Mouse (Mus musculus) liver, embryonic 11.5 days (tissue): ENCODE results near the gene Cfap126. TPM values are rescaled to one million over a fixed set of nuclear protein-coding genes. Genes with fewer than 3 reads are reported as not detected.
"Not testable (repeated sequence)": the region's sequence is repeated elsewhere in the genome, so short reads cannot be mapped to it uniquely, and the experiment has no call there.

Source experiments
- ATAC-seq: fragments of 200-750 bp; cut with Nextera tagmentation; replicated peaks from 2 replicates; pipeline ENCODE4 v1.8.0; 2017; ENCODE audit warnings: moderate number of reproducible peaks, mild to moderate bottlenecking, moderate TSS enrichment, moderate library complexity; ENCODE audit not compliant: low FRiP score
- DNase-seq: peaks from one replicate; pipeline ENCODE4 v3.0.0-alpha.2; 2017; ENCODE audit warnings: low spot score
- H3K27ac ChIP-seq: fragments of 300-500 bp; sonication (generic); 2 replicates; pipeline ENCODE4 v1.5.1; 2014; ENCODE audit warnings: mild to moderate bottlenecking, low read depth, low read length, control low read depth
- H3K27me3 ChIP-seq: fragments of 300-500 bp; sonication (generic); replicated peaks from 2 replicates; pipeline ENCODE4 v1.6.1; 2014; ENCODE audit warnings: low read length, mixed read lengths; ENCODE audit not compliant: control insufficient read depth, insufficient read depth
- H3K36me3 ChIP-seq: fragments of 300-500 bp; sonication (generic); 2 replicates; pipeline ENCODE4 v1.6.1; 2014; ENCODE audit warnings: mild to moderate bottlenecking, low read length, moderate library complexity, mixed read lengths; ENCODE audit not compliant: control insufficient read depth, insufficient read depth
- H3K4me1 ChIP-seq: fragments of 300-500 bp; sonication (generic); replicated peaks from 2 replicates; pipeline ENCODE4 v1.6.1; 2014; ENCODE audit warnings: low read length, mixed read lengths; ENCODE audit not compliant: control insufficient read depth, insufficient read depth
- H3K4me2 ChIP-seq: fragments of 300-500 bp; sonication (generic); 2 replicates; pipeline ENCODE4 v1.6.1; 2014; ENCODE audit warnings: mild to moderate bottlenecking, control low read depth, moderate library complexity
- H3K4me3 ChIP-seq: fragments of 300-500 bp; sonication (generic); 2 replicates; pipeline ENCODE4 v1.5.1; 2014; ENCODE audit warnings: low read depth, low read length, control low read depth
- H3K9ac ChIP-seq: fragments of 300-500 bp; sonication (generic); 2 replicates; pipeline ENCODE4 v1.6.1; 2014; ENCODE audit warnings: low read depth, low read length, control low read depth
- H3K9me3 ChIP-seq: fragments of 300-500 bp; sonication (generic); 2 replicates; pipeline ENCODE4 v1.6.1; 2016; ENCODE audit warnings: low read length, inconsistent platforms, mixed read lengths; ENCODE audit not compliant: control insufficient read depth
- WGBS: fragments of 180-500 bp; shearing (Covaris S2); extraction: QIAGEN DNeasy Blood & Tissue Kit; methylation state at CpG from one replicate; pipeline ENCODE4 v1.1.7; 2014; 5-methylcytosine and 5-hydroxymethylcytosine counted together
- polyA plus RNA-seq: library from polyadenylated mRNA; unstranded; fragments of >200 nt; fragmentation: Nextera tagmentation; extraction: Ambion mirVana; gene quantifications from 2 replicates; pipeline ENCODE4 v1.2.1, GENCODE M21; 2014

Cfap126 gene
- 1.4 and 2.2 TPM in 2 replicates for polyA plus RNA-seq

- peaks cover 22% of the 10 kb centered on the region for H3K4me1 ChIP-seq
- H3K4me3 ChIP-seq = peak within 1 kb of the TSS; percentile 59
- ATAC-seq (peak; percentile 30), DNase-seq (peak; percentile 78)
- H3K9ac ChIP-seq = peak within 1 kb of the TSS; percentile 79
- H3K27me3 ChIP-seq = no peaks in the 10 kb centered on the region
- no peaks in the 10 kb centered on the region for H3K36me3 ChIP-seq
- under 1% methylated on average over 24 of the region's 24 CpGs for WGBS
- no peaks in the 10 kb centered on the region for H3K9me3 ChIP-seq
- H3K4me2 ChIP-seq = peak within 1 kb of the TSS; percentile 83
- peak within 1 kb of the TSS; percentile 68 for H3K27ac ChIP-seq
These were observed at the start of gene Cfap126 for GRCm38 (mm10) chr1:171113873-171114299. Cfap126 (plus strand) TSS chr1:171113918.

DNA sequence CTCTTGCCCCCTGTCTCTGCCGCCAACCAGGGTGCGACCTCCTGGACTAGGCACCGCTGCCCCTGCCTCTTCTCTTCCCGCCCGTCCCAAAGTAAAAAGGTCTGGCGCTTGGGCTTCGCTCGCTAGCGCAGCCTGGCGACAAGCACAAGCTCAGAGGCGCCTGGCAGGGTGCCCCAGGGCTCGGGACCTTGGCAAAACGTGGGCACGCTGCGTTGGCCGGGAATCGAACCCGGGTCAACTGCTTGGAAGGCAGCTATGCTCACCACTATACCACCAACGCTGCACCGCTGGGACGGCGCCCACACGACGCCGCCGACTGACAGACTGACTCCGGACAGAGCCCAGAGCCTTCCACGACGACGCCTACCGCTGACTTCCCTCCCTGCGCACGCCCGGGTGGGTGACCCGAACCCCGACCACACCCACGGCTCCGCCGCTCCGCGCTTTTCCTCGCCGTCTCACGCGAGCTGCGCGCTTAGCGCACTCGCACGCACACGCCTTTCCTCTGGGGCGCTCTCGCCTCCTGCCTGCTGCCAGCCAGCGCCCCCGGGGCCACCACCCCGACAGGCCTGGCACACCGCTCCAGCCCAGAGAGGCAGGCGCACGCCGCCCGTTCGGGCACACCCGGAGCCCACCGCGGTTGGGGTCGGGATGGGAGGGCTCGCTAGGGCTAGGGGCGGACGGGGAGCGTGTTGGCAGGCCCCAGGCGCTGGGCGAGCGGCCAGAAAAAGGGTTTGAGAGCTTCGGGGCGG is 49.1 kb upstream of the Cfap126 start, which contains the start of gene Fcgr3:
Fcgr3 (minus strand) TSS at position 445 of the 752 bp plus-strand sequence.
- H3K27ac ChIP-seq = not testable (repeated sequence)
- peak within 1 kb of the TSS; percentile 30; the same call in 1 of the 2 replicates for H3K9ac ChIP-seq
- peak; percentile 73 for ATAC-seq

GRCm38 (mm10) chr1:171065243-171065587 is 48.5 kb upstream of the Cfap126 start:
- Histone ChIP-seq H3K4me3 (peak overlapping the region; percentile 50), H3K4me2 (peak overlapping the region; percentile 61), H3K27me3 (peaks cover 24% of the 10 kb centered on the region)
- H3K9ac ChIP-seq, H3K36me3 ChIP-seq, H3K4me1 ChIP-seq, H3K9me3 ChIP-seq, H3K27ac ChIP-seq, DNase-seq: not testable (repeated sequence)
- ATAC-seq = peak; percentile 66
- under 1% methylated on average over 15 of the region's 35 CpGs for WGBS

More for the DNA sequence above, 49.1 kb upstream of the Cfap126 start, which contains the start of gene Fcgr3:
- WGBS = 2% methylated on average over 38 of the region's 75 CpGs
- Histone ChIP-seq H3K4me3 (peak within 1 kb of the TSS; percentile 50), H3K27me3 (peaks cover 20% of the 10 kb centered on the region), H3K4me2 (peak within 1 kb of the TSS; percentile 63)
- H3K36me3 ChIP-seq, H3K4me1 ChIP-seq, H3K9me3 ChIP-seq: not testable (repeated sequence)
- DNase-seq = peak; percentile 99

- not testable (repeated sequence) for H3K9ac ChIP-seq, H3K4me1 ChIP-seq, H3K9me3 ChIP-seq, DNase-seq, H3K27ac ChIP-seq, H3K36me3 ChIP-seq
- Histone ChIP-seq H3K27me3 (peaks cover 25% of the 10 kb centered on the region), H3K4me2 (peak overlapping the region; percentile 62), H3K4me3 (peak overlapping the region; percentile 42)
- ATAC-seq = peak; percentile 13
- 4% methylated on average over 26 of the region's 45 CpGs for WGBS
These were observed 48.0 kb upstream of the Cfap126 start for GRCm38 (mm10) chr1:171065768-171066167.

- H3K9me3 ChIP-seq, H3K4me2 ChIP-seq, H3K4me3 ChIP-seq, H3K9ac ChIP-seq, H3K4me1 ChIP-seq, H3K36me3 ChIP-seq, H3K27ac ChIP-seq, DNase-seq: not testable (repeated sequence)
- peak; percentile 67 for ATAC-seq
- H3K27me3 ChIP-seq = peaks cover 32% of the 10 kb centered on the region
- WGBS = 33% methylated on average over 2 of the region's 10 CpGs
These were observed 47.1 kb upstream of the Cfap126 start for GRCm38 (mm10) chr1:171066583-171066982.

GRCm38 (mm10) chr1:171067928-171068327 is 45.8 kb upstream of the Cfap126 start:
- H3K36me3 ChIP-seq, H3K9me3 ChIP-seq, H3K4me1 ChIP-seq, H3K4me2 ChIP-seq, H3K4me3 ChIP-seq, ATAC-seq, H3K27ac ChIP-seq, H3K9ac ChIP-seq: not testable (repeated sequence)
- H3K27me3 ChIP-seq = peaks cover 32% of the 10 kb centered on the region
- peak; percentile 61 for DNase-seq
- 39% methylated on average over 5 of the region's 5 CpGs for WGBS

DNA sequence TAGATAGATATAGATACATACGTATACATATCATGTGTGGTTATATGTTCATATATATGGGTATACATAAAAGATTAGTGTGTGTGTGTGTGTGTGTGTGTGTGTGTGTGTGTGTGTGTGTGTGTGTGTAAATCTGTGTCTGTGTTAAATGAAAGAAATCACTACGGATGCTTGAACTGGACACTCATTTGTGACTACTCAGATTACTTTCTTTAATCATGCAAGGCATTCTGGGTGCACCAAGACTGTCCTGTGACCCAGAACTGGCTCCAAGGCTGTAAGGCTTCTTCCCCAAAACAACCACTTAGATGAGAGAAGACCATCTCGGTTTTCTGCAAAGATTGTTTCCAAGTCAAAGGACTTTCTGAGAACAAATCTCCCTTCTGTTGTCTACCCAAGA is 44.2 kb upstream of the Cfap126 start:
- not testable (repeated sequence) for H3K9me3 ChIP-seq, H3K4me3 ChIP-seq, H3K27ac ChIP-seq, H3K4me1 ChIP-seq, H3K36me3 ChIP-seq, ATAC-seq, H3K4me2 ChIP-seq, H3K9ac ChIP-seq
- peak; percentile 51 for DNase-seq
- 60% methylated on average over 3 of the region's 3 CpGs for WGBS
- H3K27me3 ChIP-seq = peaks cover 25% of the 10 kb centered on the region

DNA sequence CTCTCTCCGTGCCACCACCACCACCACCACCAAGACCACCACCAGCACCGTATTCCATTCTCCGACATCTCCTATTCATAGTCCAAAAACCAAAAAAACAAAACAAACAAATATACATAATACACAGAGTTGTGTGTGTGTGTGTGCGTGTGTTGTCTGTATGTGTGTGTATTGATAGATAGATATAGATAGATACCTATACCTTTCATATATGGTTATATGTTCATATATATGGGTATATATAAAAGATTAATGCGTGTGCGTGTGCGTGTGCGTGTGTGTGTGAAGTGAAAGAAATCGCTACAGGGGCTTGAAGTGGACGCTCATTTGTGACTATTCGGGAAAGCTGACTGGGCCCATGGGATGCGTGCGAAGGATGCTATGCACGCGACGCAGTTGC is 42.8 kb upstream of the Cfap126 start:
- not testable (repeated sequence) for H3K9me3 ChIP-seq, DNase-seq, H3K4me3 ChIP-seq, H3K27ac ChIP-seq, ATAC-seq, H3K4me1 ChIP-seq, H3K9ac ChIP-seq, H3K36me3 ChIP-seq
- 23% methylated on average over 11 of the region's 16 CpGs for WGBS
- Histone ChIP-seq H3K4me2 (0 out of 2 replicates have a peak overlapping the region, but pooled peaks have one; percentile 27), H3K27me3 (peaks cover 21% of the 10 kb centered on the region)

DNA sequence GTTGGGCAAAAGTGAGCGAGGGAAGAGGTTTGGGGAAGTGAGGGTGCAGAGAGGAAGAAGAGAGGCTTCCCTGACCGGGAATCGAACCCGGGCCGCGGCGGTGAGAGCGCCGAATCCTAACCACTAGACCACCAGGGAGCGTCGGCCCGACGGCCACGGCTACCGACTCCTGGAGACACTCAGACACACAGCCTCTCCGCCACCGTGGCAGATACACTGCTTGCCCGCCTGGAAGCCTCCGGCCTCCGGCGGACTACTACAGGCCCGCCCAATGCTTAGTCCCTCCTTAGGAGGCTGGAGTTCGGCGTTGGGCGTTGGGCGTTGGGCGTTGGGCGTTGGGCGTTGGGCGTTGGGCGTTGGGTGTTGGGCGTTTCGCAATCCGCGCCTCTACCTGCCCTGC is 42.0 kb upstream of the Cfap126 start:
- H3K9me3 ChIP-seq, H3K27ac ChIP-seq, H3K4me1 ChIP-seq, H3K36me3 ChIP-seq, DNase-seq, H3K9ac ChIP-seq, H3K4me2 ChIP-seq, H3K4me3 ChIP-seq: not testable (repeated sequence)
- peaks cover 21% of the 10 kb centered on the region for H3K27me3 ChIP-seq
- no CpG with 5 or more reads among the region's 35 CpGs for WGBS
- peak; percentile 77 for ATAC-seq
